Mouse (Mus musculus): ENCODE results near the gene Utp14a.
"Not testable (repeated sequence)": the region's sequence is repeated elsewhere in the genome, so short reads cannot be mapped to it uniquely, and the experiment has no call there.

The Utp14a gene

DNA sequence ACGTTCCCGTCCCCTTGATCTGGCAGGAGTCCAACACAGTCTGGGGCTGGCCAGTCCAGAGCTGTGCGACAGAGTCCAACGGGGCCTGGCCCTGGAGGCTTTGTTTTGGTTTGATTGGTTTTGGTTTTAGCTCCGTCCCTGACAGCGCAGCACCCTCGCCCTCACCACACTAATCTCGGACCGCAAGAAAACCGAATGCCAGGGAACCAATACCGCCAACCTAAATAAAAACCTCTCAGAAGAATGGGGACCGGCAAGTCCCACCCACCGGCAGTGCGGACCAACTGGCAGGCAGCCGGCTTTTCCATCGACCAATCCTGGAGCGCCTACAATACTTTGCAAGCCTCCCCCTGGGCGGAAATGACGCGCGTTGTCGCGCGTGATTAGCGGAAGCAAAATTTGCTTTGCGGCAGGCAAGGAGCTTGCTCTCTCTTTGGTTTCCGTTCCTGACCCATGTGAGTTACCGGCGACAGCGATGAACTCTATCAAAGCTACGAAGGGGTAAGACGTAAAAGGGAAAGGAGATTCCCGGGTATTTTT, at the start of gene Utp14a:
Gene Utp14a, plus strand, starts transcription at position 395 of the 540 bp plus-strand sequence.
- DNase-seq = peak; percentile 96

DNA sequence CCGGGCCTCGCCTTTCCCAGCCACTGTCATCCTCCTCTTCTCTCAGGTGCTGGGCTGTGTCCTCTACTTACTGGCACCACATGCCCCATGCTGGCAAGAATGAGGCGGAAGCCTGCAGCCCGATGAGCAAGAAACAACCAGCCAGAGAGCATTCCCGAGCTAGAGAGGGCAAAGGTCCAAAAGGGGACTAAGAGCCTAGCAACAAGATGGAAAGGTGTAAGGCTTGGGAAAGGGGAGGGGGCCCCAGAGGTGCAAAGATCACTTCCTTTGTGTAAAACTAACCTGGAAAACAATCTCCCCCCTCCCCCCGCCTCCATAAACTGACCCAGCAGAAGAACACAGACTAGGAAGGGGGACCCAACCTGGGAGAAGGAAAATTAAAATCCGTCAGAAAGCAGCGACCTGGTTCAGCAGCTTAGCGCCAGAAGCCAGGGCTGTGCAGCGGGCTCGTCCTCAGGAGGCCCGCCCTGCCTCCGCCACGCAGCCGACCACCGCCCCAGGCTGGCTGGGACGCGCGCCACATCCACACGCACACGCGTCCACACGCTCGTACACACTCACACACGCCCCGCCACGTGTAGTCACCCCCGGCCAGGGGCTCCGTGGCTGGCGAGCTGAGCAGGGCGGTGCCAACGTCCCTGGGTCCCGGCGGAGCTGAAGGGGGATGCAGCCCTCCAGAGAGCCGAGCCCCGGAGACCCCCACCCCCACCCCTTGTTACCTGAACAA, 48.7 kb upstream of the Utp14a start:
- peak; percentile 79 for DNase-seq

DNA sequence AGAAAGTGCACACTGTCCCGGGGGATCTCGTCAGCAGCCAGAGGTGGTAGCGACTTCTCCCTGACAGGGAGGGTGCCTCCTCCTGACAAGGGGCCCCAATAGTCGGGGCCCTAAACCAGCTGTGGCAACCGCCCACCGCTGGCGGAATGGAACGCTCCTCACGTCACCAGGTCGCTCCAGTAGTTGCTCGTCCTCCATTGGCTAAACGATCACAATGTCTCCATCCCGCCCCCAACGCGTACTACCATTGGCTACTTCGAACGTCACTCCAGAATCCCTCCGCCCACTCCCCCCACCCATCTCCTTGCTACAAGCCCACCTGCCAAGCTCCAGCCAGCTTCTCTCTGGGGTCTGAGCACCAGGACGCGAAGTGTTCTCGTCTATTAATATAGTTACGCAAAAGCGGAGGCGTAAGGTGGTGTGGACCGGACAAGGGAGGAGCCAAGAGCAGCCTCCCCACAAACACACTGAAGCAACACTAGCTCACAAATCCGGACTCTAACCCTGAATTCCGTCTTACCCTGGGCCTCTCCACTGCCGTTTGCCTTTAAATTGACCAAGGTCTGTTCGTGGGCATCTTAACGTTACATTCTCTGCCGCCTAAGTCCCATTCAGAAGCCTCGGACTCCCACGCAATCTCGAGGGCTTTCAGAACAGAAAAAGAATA, 48.0 kb upstream of the Utp14a start, which contains the start of gene Zdhhc9:
Gene Zdhhc9, minus strand, starts transcription at position 360 of the 667 bp plus-strand sequence.
- DNase-seq = peak; percentile 90

DNA sequence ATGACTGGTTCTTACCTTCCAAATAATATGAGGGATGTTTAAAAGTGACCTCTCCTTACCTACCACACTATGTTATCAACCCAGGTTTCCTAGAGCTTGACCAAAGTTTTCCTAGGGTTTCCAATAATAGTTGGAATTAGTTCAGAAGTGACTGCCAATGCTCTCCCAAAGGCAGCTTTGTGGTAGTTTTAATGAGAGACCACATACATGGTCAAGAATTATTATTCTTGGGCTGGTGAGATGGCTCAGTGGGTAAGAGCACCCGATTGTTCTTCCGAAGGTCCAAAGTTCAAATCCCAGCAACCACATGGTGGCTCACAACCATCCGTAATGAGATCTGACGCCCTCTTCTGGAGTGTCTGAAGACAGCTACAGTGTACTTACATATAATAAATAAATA, 46.9 kb upstream of the Utp14a start:
- DNase-seq = not testable (repeated sequence)

DNA sequence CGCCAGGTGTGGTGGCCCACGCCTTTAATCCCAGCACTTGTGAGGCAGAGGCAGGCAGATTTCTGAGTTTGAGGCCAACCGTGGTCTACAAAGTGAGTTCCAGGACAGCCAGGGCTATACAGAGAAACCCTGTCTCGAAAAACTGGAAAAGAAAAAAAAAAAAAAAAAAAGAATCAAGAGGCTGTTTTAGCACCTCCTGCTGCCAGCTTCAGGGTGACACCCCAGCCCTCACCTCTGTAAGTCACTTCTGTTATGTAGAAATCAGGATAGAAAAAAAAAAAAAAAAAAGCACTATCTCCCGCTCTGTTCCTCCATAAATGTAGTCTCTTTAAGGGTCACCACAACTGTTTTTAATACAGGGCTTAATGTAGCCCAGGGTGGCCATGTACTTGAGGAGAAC, 37.2 kb upstream of the Utp14a start:
- DNase-seq = no peak

DNA sequence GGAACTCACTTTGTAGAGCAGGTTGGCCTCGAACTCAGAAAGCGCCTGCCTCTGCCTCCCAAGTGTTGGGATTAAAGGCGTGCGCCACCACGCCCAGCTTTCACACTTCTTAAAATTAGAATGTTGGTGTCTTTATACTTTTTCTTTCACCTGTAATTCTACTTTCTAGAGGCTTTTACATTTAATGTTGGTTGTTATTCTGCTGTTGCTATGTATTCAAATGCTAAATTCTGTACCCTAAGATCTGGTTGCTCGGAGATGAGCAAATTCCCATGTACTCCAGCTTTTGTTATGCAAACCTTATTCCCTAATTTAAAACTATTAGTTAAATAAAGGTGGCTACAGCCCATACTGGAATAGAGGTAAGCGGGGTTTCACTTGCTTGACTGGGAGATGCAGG, 34.0 kb upstream of the Utp14a start:
- no peak for DNase-seq

DNA sequence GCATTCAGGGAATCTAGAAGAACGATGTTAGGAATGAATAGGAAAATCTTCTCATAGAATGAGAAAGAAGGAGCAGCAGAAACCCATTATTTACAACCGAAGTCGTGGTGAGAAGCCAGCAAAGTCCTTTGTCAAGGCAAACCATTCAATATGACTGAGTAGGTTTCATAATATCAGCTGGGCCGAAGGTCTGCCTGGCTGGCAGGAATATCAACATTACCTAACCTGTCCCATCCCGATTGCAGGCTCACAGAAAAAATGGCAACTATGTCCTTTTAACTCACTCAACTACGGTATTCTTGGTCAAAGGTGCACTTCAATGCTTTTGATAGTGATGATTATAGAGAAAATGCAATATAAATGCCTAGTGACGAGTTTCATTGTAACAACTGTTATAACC, 30.4 kb upstream of the Utp14a start:
- DNase-seq = no peak

DNA sequence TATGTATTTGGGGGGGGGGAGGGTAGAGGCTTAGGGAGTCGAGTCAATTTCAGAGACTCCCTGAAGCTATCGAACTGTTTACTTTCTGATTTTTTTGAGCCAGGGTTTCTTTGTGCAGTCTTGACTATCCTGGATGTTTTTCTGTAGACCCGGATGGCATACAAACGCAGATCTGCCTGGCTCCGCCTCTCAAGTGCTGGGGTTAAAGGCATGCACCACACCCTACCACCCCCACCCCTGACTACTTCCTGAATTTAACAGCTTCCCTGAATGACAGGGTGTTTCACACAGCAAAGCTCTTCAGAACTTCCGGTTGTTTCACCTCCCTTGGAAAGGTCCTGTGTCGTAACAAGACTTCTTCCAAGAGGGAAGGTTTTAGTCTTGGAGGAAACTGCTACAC, 22.2 kb upstream of the Utp14a start:
- DNase-seq = peak; percentile 3

DNA sequence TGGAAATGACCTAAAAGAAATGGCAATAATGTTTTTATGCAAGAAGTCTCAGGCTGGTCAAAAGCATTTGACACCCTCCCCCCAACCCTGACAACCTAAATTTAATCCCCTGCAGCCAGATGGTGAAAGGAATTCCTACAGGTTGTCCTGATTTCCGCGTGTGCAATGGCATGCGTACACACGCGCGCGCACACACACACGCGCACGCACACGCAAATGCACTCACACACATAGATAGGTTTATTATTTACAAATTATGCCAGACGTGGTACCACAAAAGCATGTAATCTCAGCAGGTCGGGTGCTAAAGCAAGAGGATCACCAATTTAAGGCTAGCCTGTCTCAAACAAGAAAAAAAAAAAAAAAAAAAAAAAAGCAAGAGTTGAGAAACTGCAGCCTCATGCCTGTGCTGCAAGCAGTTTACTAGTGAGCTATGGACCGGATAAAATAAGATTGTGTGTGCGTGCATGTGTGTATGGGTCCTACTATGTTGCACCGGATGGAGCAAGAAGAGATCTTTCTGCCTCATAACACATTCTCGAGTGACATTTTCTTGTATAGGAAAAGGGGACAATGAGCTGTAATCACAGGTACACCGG, 733 bp upstream of the Utp14a start:
- peak; percentile 5 for DNase-seq

DNA sequence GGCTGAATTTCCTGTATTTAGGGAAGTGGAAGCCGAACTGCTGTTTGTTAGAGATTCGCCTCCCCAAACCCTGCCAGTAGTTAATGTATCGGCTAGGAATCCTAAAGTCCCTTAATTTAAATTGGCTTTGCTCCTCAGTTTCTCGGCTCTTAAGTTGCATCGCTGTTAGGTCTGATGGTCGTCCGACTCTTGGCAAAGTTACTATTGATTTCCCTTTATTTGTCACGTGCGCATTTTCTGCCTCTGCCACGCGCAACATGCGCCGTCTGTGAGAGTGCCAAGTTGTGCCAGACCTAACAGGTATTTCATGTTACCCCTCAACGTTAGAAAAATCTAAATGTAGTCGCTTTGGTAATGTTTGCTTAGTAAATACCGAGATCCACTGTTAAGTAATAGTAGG, 349 bp downstream of the Utp14a start:
- DNase-seq = no peak

DNA sequence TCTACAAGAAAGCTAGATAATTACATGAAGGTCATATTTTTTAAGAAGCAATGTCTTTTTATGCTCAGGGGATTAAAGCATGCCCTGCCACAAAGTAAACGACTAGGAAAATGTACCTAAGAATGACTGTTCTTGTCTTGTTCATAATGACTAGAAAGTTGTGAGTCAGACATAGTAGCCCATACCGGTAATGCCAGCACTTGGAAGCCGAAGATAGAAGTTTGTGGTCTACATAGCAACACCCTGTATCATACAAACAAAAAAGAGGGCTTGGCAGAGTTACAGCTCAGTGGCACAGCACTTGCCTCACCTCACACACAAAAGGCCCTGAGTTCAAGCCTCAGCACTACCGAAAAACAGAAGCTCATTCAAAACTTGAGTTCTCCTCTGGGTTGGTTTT, 15.0 kb downstream of the Utp14a start:
- DNase-seq = no peak

DNA sequence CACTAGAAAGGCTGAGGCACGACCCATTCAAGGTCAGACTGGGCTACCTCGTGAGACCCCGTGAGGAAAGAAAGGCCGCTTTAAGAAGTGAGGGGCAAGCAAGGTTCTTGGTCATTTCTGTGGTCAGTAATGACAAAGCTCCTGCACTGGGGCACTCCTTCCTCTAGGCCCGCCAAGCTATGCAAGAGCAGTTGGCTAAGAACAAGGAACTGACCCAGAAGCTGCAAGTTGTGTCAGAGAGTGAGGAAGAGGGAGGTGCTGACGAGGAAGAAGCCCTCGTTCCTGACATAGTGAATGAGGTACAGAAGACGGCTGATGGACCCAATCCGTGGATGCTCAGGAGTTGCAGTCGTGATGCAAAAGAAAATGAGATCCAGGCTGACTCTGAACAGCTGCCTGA, 18.0 kb downstream of the Utp14a start:
- no peak for DNase-seq

DNA sequence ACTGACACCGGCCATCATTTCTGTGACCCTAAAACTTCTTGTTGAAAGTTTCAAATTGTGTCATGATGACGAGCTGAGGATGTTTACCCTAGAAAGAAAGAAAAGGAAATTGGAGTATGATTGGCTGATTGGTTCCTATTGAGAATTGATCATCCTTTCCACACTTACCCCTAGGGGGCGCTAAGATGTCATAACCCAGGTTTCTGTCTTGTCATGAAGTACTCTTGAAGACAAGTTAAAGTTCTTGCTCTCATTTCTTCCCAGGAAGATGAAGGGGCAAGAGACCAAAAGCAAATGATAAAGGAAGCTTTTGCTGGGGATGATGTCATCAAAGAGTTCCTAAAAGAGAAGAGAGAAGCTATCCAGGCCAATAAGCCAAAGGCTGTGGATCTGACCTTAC, 21.4 kb downstream of the Utp14a start:
- DNase-seq = peak; percentile 57

DNA sequence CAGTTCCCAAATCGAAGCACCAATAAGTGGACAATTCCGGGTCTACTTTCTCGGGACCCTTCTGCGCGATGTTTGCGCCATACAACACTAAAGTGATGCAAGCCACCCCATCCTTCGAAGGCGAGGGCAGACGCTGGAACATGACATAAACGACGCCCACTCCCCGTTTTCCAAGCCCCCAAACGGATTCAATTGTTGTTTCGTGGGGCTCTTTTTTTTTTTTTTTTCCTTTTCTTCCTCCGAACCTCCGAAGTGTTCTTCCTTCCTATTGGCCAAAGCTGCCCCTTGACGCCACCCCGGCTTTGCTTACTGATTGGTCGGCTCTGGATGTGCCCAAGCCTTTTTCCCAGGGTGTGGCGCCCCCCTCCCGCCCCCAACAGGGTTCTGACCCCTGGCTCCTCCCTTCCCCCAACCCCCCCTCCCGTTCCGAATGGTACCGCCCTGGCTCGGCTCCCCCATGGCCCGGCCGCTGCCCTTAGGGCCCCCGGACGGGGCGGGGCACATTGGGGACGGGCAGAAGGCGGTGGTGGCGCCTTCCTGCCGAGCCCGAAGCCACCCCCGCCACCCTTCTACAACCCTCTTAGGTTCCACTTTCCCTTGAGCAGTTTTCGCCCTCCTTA, 27.8 kb downstream of the Utp14a start:
- DNase-seq = peak; percentile 70

DNA sequence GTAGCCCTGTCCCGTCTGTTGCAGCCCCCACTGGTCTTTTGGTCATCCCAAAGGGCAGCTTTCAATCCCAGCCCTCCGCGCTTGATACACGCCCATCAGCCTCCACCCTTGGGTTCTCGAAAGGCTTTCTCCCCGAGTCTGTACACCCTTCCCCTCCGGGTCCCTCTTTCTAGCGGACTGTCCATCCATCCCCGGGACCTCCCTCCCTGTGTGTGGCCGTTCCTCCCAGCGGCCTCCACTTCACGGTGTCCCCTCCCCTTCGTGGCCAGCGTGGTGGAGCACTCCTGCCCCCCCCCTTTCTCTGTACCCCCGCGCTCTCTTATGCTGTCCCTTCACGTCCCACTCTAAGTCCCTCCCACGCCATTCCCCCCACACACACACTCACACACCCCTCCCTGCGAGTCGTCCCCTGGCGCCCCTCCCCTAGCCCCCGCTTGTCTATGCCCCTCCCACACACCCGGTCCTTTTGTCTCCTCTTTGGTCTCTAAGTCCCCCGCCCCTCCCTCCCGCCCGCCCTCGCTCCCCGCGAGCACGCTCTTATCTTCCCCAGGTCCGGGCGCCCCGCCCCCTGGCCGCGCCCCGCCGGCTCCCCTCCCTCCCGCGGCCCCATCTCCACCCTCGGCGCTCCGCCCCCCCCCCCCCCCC, 28.5 kb downstream of the Utp14a start:
- peak; percentile 53 for DNase-seq

DNA sequence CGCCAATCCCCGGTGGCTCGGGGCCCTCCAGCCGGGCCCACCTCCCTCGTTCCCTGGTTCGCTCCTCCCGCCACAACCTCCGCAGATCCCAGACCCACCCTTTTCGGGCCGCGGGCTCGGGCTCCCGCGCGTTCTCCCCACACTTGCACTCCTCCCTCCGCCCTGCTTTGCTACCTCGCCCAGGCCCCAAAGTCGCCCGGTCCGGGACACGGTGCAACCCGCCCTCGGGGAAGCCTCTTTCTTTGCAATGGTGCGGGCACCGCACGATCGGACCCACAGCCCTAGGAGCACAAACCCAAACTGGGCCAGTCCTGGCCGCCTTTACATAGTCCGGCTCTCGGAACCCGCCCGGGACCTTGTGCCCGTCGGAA, 29.0 kb downstream of the Utp14a start:
- peak; percentile 25 for DNase-seq

DNA sequence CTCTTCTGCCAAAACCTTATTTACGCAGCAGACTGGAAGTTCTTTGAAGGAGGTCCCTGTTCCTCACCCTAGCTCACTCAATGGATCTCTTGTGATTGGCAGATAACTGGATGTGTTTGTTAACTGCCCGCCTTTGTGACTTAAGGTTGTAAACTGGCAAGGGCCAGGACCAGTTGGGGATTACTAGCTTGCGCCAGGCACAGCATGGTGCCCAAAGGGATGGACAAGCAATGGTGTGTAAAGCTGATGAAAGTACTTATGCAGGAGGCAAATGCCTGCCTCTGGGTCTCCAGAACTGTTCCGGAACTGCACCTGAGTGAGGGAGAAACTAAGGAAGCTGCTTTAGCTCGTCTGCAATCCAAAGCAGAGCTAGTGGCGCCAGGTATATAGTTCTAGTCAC, 29.8 kb downstream of the Utp14a start:
- DNase-seq = no peak

DNA sequence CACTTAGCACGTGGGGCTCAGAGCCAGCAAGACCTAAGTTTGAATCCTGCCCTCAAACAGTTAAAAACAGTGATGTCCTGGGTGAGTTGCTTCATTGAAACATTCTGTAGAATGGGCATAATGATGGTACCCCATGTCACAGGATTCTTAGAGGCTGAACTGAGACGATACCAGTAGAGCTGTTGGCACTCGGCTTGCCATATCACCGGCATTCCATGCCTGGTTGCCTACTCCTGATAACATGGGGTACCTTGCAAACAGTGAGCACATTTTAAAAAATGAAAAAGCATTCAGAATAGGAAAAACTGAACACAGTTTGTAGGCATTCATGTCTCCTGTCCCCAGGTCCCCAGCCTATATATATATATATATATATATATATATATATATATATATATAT, 31.3 kb downstream of the Utp14a start:
- no peak for DNase-seq

DNA sequence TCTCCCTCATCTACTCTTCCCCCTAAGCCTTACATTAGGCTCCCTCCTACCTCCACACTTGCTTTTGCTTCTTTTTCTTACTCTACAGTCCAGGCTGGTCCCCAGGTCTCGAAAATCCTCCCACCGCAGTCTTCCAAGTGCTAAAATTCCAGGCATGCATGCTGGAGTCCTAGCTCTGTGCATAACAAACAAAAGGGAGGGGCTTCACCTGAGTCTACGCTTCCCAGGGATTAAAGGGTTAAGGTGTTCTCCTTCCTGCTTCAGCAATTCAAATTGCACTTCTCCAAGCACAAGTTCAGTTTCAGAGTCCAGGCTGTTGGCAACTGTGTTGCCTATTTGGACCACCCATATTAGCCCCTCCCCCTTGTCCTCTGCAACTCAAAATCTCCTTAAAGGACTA, 34.8 kb downstream of the Utp14a start:
- DNase-seq = peak; percentile 42

DNA sequence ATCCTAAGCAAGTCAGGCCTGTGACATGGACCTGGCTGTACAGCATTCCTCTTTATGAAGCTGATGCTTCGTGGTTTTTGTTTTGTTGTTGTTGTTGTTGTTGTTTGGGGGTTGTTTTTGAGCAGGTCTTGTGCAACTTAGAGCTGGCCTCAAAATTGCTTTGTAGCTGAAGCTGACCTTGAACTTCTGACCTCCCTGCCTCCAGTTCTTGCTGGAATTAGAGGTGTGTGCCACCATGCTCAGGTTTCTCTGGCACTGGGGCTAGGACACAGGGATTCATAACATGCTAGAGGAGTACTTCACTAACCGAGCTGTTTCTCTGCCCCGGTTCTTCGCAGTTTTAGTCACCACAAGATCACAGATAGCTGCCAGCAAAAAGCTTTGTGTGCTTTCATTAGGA, 48.7 kb downstream of the Utp14a start:
- no peak for DNase-seq

DNA sequence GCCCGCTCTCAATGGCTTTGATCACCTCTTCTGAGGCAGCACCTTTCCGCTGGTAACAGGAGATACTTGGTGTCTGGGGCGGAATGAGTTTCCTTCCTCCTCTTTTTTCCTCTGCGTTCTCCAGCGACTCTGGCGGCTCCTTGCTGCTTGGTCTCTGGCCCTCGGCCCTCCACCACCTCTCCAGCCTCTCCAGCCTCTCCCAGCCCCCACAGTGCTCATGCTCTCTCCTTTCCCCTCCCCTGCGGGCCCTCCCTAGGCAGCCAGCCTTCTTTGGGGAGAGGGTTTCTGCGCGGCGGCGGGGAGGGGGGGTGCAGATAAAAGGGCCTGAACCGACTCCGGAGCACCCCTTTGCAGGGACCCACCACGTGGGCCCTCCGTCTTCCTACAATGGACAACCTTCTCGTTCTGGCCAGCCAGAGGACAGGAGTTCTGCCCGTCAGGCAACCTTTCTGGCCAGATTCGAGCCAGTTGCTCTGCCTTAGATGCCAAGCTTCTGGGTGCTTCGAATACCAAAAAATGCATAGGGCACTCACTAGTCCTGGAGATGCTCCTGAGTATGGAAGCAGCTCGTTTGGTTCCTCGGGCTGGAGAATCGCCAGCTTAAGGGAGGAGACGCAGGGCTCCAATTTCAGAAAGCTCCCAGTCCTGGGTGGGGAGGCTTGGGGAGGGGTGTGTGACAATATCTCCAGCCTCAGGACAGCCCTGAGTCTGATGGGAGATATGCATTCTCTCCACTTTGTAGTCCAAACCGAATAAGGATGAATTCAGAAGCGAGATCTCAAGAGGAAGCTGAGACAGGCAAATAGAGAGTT, 54.2 kb downstream of the Utp14a start:
- DNase-seq = no peak

DNA sequence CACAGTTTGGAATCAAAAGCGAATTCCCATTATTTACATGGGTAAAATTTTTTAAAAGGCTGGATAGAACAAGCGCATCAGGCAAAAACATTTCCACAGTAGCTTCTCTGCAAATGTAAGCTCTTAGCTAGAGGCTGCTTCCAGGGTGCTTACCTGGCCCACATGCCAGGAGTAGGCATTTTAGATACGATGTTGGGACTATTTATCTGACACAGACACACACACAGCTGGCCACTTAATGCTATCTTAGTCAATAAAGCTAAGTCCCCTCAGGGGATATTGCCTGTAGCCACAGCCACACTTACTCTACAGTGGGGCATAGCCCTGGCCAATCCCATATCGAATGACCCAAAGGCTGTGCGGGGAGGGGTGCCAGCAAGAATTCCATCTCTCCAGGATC, 55.1 kb downstream of the Utp14a start:
- no peak for DNase-seq
